Mouse (Mus musculus): ENCODE results near the gene Tbk1.

Gene Tbk1

DNA sequence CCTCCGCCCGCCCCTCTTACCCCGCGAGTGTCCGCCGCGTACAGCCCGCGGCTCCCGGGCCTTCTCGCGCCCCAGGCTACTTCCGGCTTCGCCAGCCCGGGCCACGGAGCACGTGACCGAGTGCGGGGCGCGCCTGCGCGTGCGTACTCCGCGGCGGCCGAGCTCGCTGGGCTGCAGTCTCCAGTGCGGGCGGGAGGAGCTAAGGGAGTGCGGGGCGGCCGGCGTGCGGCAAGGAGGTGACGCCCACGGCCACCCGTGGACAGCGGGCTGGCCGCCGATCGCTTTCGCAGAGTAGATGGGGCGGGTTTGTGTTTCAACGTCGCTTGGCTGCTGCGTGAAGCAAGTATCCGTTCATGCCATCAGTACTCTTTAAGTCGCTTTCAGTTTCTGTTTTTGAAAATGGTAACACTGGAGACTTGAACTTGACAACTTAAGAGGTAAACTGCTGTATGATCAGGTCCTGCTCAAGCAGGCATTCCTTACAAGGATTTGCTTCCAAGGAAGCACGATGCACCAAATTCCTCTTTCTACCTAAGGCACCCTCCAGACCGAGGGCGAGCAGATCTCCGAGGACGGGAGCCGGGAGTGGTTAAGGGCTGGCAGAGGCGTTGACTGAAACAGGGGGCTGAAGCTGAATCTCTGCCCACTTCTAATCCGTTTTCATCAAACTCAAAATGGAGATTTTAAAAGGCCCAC, at the start of gene Tbk1:
Gene Tbk1, minus strand, starts transcription at position 113 of the 696 bp plus-strand sequence.
- DNase-seq: peak; percentile 94

- DNase-seq: no peak
Measured at GRCm38 (mm10) chr10:121636276-121636675, 49.7 kb upstream of the Tbk1 start.

DNA sequence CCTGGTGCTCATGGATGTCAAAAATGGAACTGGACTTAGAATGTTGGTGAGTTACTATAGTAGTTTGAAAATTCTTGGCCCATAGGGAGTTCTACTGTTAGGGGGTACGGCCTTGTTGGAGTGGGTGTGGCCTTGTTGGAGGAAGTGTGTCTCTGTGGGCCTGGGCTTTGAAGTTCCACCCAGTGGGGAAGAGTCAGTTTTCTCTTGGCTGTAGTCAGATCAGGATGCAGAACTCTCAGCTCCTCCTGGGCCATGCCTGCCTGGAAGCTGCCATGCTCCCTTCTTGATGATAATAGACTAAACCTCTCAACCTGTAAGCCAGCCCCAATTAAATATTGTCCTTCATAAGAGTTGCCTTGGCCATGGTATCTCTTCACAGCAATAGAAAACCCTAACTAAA, 47.6 kb upstream of the Tbk1 start:
- DNase-seq: no peak

GRCm38 (mm10) chr10:121628561-121629040, 42.0 kb upstream of the Tbk1 start:
- DNase-seq: no peak

GRCm38 (mm10) chr10:121627216-121627852, 40.7 kb upstream of the Tbk1 start:
- DNase-seq: no peak

DNA sequence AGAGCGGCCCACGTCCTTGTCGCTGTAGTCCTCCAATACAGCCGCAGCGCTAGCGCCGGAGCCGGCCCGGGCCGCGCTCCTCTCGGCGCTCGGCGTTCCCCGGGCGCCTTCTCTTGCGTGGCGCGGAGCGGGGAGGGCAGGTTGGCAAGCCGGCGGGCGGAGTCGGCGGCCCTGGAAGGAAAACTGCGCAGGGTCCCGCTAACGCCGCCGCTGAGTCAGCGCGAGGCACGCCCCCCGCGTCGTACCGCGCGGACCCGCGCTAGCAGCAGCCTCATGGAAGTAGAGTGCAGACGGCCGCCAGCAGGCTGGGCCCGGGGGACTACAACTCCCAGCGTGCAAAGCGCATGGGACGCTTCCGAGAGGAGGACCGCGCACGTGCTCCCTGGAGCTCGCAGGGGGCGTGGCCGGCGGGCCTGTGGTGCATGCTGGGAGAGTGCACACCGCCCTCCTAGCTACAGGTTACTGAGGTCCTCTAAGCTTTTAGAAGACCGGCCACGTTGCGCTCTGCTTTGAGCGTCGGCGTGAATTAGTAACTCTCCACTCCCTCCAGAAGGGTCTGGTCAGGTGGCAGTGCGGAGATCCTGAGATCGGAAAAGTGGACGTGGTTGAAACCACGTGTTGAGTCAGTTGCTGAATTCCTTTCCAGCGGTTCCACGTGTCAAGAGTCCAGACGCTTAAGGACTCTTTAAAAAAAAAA, 39.7 kb upstream of the Tbk1 start, which contains the start of gene Xpot:
Gene Xpot, minus strand, starts transcription at position 147 of the 697 bp plus-strand sequence.
- peak; percentile 98 for DNase-seq

- no peak for DNase-seq
Measured at GRCm38 (mm10) chr10:121625407-121626185, 39.0 kb upstream of the Tbk1 start.

DNA sequence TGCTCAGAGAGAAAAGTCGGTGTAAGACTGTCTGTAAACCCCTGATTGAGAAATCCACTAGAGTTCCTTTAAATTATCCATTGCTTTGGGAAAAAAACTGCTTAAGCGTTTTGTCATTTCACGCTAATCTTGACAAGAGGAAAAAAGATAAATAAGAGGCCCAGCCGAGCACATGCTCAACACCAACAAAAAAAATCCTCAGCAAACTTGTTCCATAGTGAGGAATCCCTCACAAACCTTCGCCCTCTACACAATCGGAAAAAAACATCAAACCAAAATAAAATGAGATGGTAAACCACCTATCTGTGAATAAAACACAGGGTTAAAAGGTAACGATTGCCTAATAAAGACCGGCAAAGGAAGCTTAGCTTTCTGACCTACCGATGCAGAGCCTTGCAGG, 38.4 kb upstream of the Tbk1 start:
- DNase-seq: no peak

DNA sequence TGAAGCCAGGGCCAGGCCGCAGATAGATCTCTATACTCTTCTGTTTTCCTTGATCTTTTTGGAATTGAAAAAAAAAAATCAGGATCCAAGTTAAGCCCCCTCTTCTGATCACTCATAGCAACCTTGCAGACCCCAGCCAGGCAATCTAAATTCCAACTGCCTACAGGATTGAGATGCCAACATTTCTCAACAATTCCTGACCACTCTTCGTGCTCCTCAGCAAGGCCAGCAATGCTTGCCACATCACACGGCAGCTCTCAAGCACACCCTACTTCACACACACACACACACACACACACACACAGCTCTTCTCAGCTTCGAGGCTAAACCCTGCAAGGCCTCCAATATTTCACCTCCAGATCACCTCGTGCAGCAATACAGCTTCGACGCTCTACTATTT, 37.1 kb upstream of the Tbk1 start:
- no peak for DNase-seq

- DNase-seq: no peak
Measured at GRCm38 (mm10) chr10:121622431-121622830, 35.8 kb upstream of the Tbk1 start.

GRCm38 (mm10) chr10:121615935-121616334, 29.3 kb upstream of the Tbk1 start:
- no peak for DNase-seq

GRCm38 (mm10) chr10:121615146-121615870, 28.7 kb upstream of the Tbk1 start:
- no peak for DNase-seq

GRCm38 (mm10) chr10:121613570-121613969, 27.0 kb upstream of the Tbk1 start:
- no peak for DNase-seq

- DNase-seq: no peak
Measured at GRCm38 (mm10) chr10:121612448-121612847, 25.9 kb upstream of the Tbk1 start.

GRCm38 (mm10) chr10:121611587-121611986, 25.0 kb upstream of the Tbk1 start:
- no peak for DNase-seq

- no peak for DNase-seq
Measured at GRCm38 (mm10) chr10:121608177-121608576, 21.6 kb upstream of the Tbk1 start.

DNA sequence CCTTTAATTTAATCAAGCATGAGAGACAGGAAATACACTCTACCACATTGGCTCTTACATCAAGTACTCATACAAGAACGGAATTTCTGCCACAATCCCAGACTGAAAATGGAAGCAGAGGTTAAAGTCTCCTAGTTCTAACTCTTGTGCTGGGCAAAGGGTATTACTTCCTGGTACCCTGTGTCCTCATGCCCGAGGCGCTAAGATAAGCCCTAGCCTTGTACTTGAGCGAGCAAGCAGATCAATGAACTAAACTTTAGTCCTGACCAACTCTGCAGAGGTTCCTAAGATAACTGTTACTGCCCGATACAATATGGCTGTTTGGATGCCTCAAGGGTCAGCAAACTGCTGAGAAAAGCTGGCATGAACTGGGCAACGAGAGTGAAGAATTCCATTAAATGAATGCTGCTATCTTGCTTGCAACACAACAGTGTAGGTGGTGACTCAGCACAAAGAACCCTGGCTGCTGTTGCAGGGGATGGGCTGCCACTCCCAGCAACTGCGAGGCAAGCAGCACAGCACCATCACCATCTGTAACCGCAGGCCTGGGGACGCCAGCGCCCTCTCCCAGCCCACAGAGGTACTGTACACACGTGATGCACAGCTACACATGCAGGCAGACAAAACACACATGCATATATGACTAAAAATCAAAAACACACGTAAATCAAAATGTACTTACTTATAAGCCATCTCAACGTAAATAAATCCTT, 18.2 kb upstream of the Tbk1 start:
- no peak for DNase-seq

DNA sequence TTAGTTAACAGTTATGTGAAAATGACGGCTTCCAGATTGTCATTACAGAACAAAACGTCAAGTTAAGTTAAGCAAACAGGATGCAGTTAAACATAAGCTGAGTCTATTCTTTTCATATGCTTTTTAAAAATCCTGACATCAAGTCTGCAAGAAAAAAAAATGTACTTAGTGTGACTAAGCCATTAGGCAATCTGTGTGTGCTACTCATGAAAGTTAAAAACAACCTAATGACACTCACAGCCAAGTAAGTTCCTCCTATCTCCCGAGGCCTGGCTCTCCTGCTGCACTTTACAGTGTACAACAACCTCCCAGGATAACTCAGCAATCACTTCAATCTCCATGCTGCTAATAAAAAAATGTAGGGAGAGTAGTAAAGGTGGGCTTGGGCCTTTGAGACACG, 17.0 kb upstream of the Tbk1 start:
- DNase-seq: no peak

GRCm38 (mm10) chr10:121601272-121601671, 14.7 kb upstream of the Tbk1 start:
- DNase-seq: no peak

DNA sequence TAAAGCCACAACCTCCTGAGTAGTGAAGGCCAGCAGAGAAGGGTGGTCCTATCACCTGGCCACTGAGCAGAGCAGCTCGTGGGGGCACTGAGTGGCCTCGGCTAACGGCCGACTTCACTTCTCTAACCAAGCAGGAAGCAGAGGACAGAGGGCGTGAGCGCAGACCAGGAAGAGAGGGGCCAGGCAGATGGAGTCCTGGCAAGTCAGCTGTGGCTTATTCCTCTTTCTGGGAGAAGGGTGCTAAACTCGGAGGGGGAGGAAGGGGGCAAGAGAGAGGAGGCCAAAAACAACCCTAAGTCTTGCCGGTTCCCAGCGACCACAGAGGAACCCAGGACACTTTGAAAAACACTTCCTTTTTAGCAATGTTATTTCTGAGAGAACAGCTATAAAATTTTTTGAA, 10.0 kb upstream of the Tbk1 start:
- DNase-seq: peak; percentile 63

DNA sequence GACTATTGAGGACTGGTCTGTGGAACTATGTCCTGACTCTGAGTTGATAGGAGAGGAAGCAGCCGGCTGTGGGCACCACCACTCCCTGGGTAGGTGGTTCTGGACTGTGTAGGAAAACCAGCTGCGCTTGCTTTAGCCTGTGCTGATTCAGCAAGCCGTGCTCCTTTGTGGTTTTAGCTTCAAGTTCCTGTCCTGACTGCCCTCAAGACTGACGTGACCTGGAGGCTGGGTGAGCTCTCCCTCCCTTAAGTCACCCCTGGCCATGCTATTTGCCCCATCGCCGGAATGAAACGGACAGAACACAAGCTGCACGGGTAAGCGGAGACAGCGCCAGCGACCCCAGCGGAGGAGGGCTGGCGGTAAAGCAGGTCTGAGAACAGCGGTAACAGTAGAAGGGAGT, 4.5 kb upstream of the Tbk1 start:
- DNase-seq: peak; percentile 75

- DNase-seq: no peak
Measured at GRCm38 (mm10) chr10:121587371-121587840, 819 bp upstream of the Tbk1 start.
